In the genomic region with DNA sequence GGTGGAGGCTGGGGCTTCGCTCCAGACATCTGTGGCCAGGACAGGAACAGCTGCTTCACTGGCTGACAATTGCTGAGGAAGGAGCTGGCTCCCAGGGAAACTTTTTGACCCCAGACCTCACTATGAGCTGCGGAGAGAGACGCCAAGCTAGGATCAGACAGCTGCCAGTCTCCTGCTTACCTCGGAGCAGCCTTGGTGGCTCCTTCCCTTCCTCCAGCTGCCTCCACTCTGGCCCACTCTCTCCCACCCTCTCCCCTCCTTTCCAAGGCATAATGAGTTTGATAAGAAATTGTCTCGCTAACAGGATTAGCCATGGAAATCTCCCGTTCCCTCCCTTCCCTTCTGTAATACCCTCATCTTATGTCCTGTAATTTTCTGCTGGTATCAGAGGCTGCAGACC, we compare ENCODE assay signal across 15 mouse cellular contexts.
DNase-seq lines count a peak whose midpoint lies in the region; ATAC-seq and TF ChIP-seq lines count a peak whose summit lies in the region.
"Had no signal": no experiment of that assay in that cellular context is flagged by ENCODE, and none has a peak within 500 bp of the region (broad histone marks: within the 10 kb centered on the region; RNA-seq: fewer than 3 reads in every experiment).

No protein-coding gene starts in this region.

- no peak for DNase-seq in hindbrain, embryonic 14.5 days (ENCODE audit: low spot score)
- peak; percentile 71 for DNase-seq in brain, embryonic 14.5 days (ENCODE audit: low read depth)
- DNase-seq in embryonic facial prominence, embryonic 14.5 days (ENCODE audit: low spot score), result peak; percentile 70
- DNase-seq in adrenal gland, adult 18-20 months (ENCODE audit: low spot score in 2 of 2), result no peak
- DNase-seq: cerebellum, adult 8-10 months; gastrocnemius, postnatal 14 days; heart, adult 2 months; kidney, adult 8-10 months; kidney, postnatal 25 days; liver, embryonic 13.5 days; right cerebral cortex, postnatal 4 days had no signal

- H3K27ac ChIP-seq in hindbrain, embryonic 13.5 days, result peak overlapping the region; percentile 66
- H3K27ac ChIP-seq in hindbrain, embryonic 14.5 days, result no peak overlapping the region; the same call in 1 of the 2 replicates
- no peak overlapping the region for H3K27ac ChIP-seq in embryonic facial prominence, embryonic 14.5 days (replicated peaks; ENCODE audit: low read depth, low read length)
- no peak overlapping the region; the same call in 1 of the 2 replicates for H3K27ac ChIP-seq in midbrain, embryonic 16.5 days (ENCODE audit: low read length)
- H3K27ac ChIP-seq in kidney, embryonic 16.5 days (ENCODE audit: low read length), result no peak overlapping the region
- H3K27ac ChIP-seq: heart, adult 2 months; liver, embryonic 13.5 days had no signal

- WGBS in hindbrain, embryonic 13.5 days, result 44% methylated on average over 6 of the region's 6 CpGs
- WGBS in hindbrain, embryonic 14.5 days, result 35% methylated on average over 6 of the region's 6 CpGs
- 31% methylated on average over 6 of the region's 6 CpGs for WGBS in embryonic facial prominence, embryonic 14.5 days
- 11% methylated on average over 6 of the region's 6 CpGs for WGBS in midbrain, embryonic 16.5 days
- WGBS in kidney, embryonic 16.5 days, result 60% methylated on average over 6 of the region's 6 CpGs

- TF ChIP-seq POLR2A in brain, embryonic 14.5 days (IDR thresholded peaks at IDR 0.05; ENCODE audit: borderline replicate concordance, extremely low read depth, insufficient read depth, insufficient read length, poor library complexity, severe bottlenecking), result no peak

- ATAC-seq in hindbrain, embryonic 13.5 days (ENCODE audit: low FRiP score), result no peak
- no peak for ATAC-seq in hindbrain, embryonic 14.5 days (ENCODE audit: low FRiP score)
- peak; percentile 67 for ATAC-seq in embryonic facial prominence, embryonic 14.5 days (ENCODE audit: low read depth)
- peak; percentile 36; the same call in 1 of the 2 replicates for ATAC-seq in midbrain, embryonic 16.5 days
- ATAC-seq in kidney, embryonic 16.5 days (ENCODE audit: low FRiP score, low TSS enrichment), result no peak
- ATAC-seq: inflammation-experienced regulatory T-cells, adult 6 months had no signal

- no peaks in the 10 kb centered on the region for H3K9me3 ChIP-seq in hindbrain, embryonic 13.5 days
- H3K9me3 ChIP-seq in hindbrain, embryonic 14.5 days (ENCODE audit: control insufficient read depth, low read length), result no peaks in the 10 kb centered on the region
- no peaks in the 10 kb centered on the region for H3K9me3 ChIP-seq in embryonic facial prominence, embryonic 14.5 days (ENCODE audit: control insufficient read depth, low read length)
- no peaks in the 10 kb centered on the region for H3K9me3 ChIP-seq in midbrain, embryonic 16.5 days (replicated peaks; ENCODE audit: control insufficient read depth, low read length, poor library complexity, severe bottlenecking)
- H3K9me3 ChIP-seq in kidney, embryonic 16.5 days (ENCODE audit: low read length), result no peaks in the 10 kb centered on the region
- H3K9me3 ChIP-seq: liver, embryonic 13.5 days had no signal

- peaks cover 28% of the 10 kb centered on the region for H3K4me1 ChIP-seq in hindbrain, embryonic 13.5 days (replicated peaks)
- H3K4me1 ChIP-seq in hindbrain, embryonic 14.5 days (replicated peaks; ENCODE audit: control insufficient read depth, insufficient read depth, low read length), result peaks cover 20% of the 10 kb centered on the region
- H3K4me1 ChIP-seq in embryonic facial prominence, embryonic 14.5 days (ENCODE audit: control insufficient read depth, insufficient read depth, low read length), result no peaks in the 10 kb centered on the region
- peaks cover 3% of the 10 kb centered on the region for H3K4me1 ChIP-seq in midbrain, embryonic 16.5 days (ENCODE audit: control insufficient read depth, insufficient read depth, low read length)
- no peaks in the 10 kb centered on the region for H3K4me1 ChIP-seq in kidney, embryonic 16.5 days (ENCODE audit: insufficient read depth, low read length)
- H3K4me1 ChIP-seq: liver, embryonic 13.5 days had no signal

- TF ChIP-seq CTCF in brain, embryonic 14.5 days (IDR thresholded peaks at IDR 0.05; ENCODE audit: borderline replicate concordance, extremely low read depth, insufficient read depth, insufficient read length), result no peak

- 0 out of 2 replicates have a peak overlapping the region, but pooled peaks have one; percentile 4 for H3K9ac ChIP-seq in hindbrain, embryonic 13.5 days
- H3K9ac ChIP-seq in hindbrain, embryonic 14.5 days, result no peak overlapping the region
- H3K9ac ChIP-seq in embryonic facial prominence, embryonic 14.5 days (ENCODE audit: low read depth, low read length), result no peak overlapping the region
- H3K9ac ChIP-seq in midbrain, embryonic 16.5 days (ENCODE audit: low read depth, low read length), result peak overlapping the region; percentile 28; the same call in 1 of the 2 replicates
- no peak overlapping the region for H3K9ac ChIP-seq in kidney, embryonic 16.5 days (replicated peaks; ENCODE audit: low read length)
- H3K9ac ChIP-seq: liver, embryonic 13.5 days had no signal

- no peaks in the 10 kb centered on the region for H3K36me3 ChIP-seq in hindbrain, embryonic 13.5 days
- no peaks in the 10 kb centered on the region for H3K36me3 ChIP-seq in hindbrain, embryonic 14.5 days (replicated peaks; ENCODE audit: control insufficient read depth, insufficient read depth)
- no peaks in the 10 kb centered on the region for H3K36me3 ChIP-seq in embryonic facial prominence, embryonic 14.5 days (ENCODE audit: control insufficient read depth, insufficient read depth, low read length)
- H3K36me3 ChIP-seq in midbrain, embryonic 16.5 days (ENCODE audit: control insufficient read depth, insufficient read depth, low read length), result no peaks in the 10 kb centered on the region
- H3K36me3 ChIP-seq in kidney, embryonic 16.5 days (ENCODE audit: insufficient read depth, low read length), result no peaks in the 10 kb centered on the region
- H3K36me3 ChIP-seq: liver, embryonic 13.5 days had no signal

- H3K4me2 ChIP-seq in hindbrain, embryonic 13.5 days, result no peak overlapping the region
- no peak overlapping the region for H3K4me2 ChIP-seq in hindbrain, embryonic 14.5 days (replicated peaks)
- no peak overlapping the region for H3K4me2 ChIP-seq in embryonic facial prominence, embryonic 14.5 days (ENCODE audit: low read depth, low read length)
- no peak overlapping the region for H3K4me2 ChIP-seq in midbrain, embryonic 16.5 days (ENCODE audit: low read length)
- H3K4me2 ChIP-seq in kidney, embryonic 16.5 days (replicated peaks; ENCODE audit: low read depth, low read length), result no peak overlapping the region
- H3K4me2 ChIP-seq: liver, embryonic 13.5 days had no signal

- H3K4me3 ChIP-seq in hindbrain, embryonic 13.5 days, result no peak overlapping the region
- H3K4me3 ChIP-seq in hindbrain, embryonic 14.5 days (replicated peaks; ENCODE audit: low read length), result no peak overlapping the region
- H3K4me3 ChIP-seq in embryonic facial prominence, embryonic 14.5 days (ENCODE audit: low read depth, low read length), result no peak overlapping the region
- no peak overlapping the region for H3K4me3 ChIP-seq in midbrain, embryonic 16.5 days (ENCODE audit: low read depth, low read length)
- H3K4me3 ChIP-seq in kidney, embryonic 16.5 days (ENCODE audit: low read length), result no peak overlapping the region
- H3K4me3 ChIP-seq: heart, adult 2 months; liver, embryonic 13.5 days had no signal

- H3K27me3 ChIP-seq in hindbrain, embryonic 13.5 days, result no peaks in the 10 kb centered on the region
- H3K27me3 ChIP-seq in hindbrain, embryonic 14.5 days (ENCODE audit: control insufficient read depth, insufficient read depth, low read length), result no peaks in the 10 kb centered on the region
- H3K27me3 ChIP-seq in embryonic facial prominence, embryonic 14.5 days (replicated peaks; ENCODE audit: control insufficient read depth, insufficient read depth, low read length), result no peaks in the 10 kb centered on the region
- H3K27me3 ChIP-seq in midbrain, embryonic 16.5 days (ENCODE audit: control insufficient read depth, insufficient read depth, low read depth, low read length), result no peaks in the 10 kb centered on the region
- H3K27me3 ChIP-seq in kidney, embryonic 16.5 days (ENCODE audit: insufficient read depth, low read length), result no peaks in the 10 kb centered on the region
- H3K27me3 ChIP-seq: liver, embryonic 13.5 days had no signal

Comparison
In these comparisons a context has a peak if more than half of its experiments do, and no peak if none do; other contexts are left out.
1. H3K9ac ChIP-seq: peak in hindbrain, embryonic 13.5 days (single experiment) and midbrain, embryonic 16.5 days (single experiment); none in hindbrain, embryonic 14.5 days (single experiment), embryonic facial prominence, embryonic 14.5 days (single experiment) and kidney, embryonic 16.5 days (single experiment).
2. ATAC-seq: peak in embryonic facial prominence, embryonic 14.5 days (single experiment) and midbrain, embryonic 16.5 days (single experiment); none in hindbrain, embryonic 13.5 days (single experiment), hindbrain, embryonic 14.5 days (single experiment) and kidney, embryonic 16.5 days (single experiment).
3. DNase-seq: peak in brain, embryonic 14.5 days (single experiment) and embryonic facial prominence, embryonic 14.5 days (single experiment); none in hindbrain, embryonic 14.5 days (single experiment) and adrenal gland, adult 18-20 months (0 of 2).